Mouse (Mus musculus) left cerebral cortex, adult 11 months (tissue): ENCODE measurements at regions not wholly inside any gene's neighbourhood (a gene's known extent, or its start where the extent isn't known, plus 50 kb on each side); places are given as distances from the start of the nearest gene placed in this dataset.

Experiments used
- DNase-seq: peaks from one replicate; pipeline ENCODE4 v3.0.0; 2022; ENCODE audit warnings: low spot score

DNA sequence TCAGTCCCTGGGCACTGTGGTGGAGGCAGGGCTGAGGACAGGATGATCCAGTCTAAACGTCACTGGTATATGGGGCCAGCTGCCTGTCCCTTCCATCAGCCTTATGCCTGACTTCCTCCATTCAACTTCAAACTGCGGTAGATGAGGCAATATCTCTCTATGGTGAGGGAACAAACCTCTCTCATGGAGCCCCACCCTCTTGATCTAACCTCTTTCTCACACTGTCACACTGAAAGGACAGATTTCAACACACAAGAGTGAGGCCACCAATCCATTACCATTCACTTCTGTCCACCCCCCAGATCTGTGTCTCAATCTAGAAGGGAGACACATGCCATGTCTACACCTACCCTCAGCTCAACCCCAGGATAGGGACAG, 92.5 kb upstream of the Smad3 start:
- DNase-seq = no peak

- no peak for DNase-seq
These were observed 91.9 kb upstream of the Smad3 start for GRCm38 (mm10) chr9:63849564-63850315.

DNA sequence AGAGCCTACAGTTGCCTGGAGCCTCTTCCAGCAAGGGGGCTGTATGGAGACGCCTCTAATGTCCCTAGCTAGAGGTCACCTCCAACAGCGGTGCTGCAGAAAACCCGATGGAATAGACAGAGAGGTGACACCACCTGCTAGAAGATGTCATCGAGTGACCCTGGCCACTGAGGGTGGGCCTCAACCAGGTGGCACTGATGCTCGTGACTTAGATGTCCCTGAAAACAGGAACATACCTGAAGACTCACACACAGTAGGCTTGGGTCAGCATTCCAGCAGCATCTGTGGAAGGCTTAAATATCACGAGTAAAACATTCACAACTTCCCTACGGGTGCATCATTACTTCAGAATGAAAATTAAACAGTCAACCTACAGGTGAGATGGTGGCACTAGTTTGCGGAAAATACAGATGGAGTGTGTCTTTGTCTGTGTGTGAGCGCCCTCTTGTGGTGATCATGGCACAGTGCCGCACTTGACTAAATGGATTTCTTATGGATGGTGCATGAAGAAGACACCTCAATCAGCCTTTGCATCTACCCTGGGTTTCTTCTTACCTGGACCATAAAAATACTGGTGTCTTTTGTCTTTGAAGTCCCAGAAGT, 86.2 kb upstream of the Smad3 start:
- peak; percentile 75 for DNase-seq

- no peak for DNase-seq
These were observed 85.6 kb upstream of the Smad3 start for GRCm38 (mm10) chr9:63843431-63843830.

DNA sequence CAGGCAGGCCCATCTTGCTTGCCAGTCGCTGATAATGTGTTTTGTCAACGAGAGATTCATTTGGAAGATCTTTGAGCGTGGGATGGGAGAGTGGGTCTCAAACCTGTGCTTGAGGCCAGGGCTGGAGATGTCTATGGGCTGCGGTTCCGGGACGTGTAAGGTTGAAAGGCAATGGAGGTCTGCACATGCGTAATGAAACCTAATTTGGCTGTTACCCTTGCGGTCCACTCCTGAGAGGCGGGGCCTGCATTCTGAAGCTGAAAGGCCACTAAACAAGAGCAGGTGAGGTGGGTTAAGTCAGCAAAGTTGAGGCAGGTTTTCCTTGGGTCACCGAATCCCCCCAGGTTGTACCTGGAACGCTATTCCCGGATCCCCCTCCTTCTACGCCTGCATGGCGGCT, 83.3 kb upstream of the Smad3 start:
- DNase-seq = no peak

- peak; percentile 30 for DNase-seq
These were observed 81.4 kb upstream of the Smad3 start for GRCm38 (mm10) chr9:63838996-63839772.

DNA sequence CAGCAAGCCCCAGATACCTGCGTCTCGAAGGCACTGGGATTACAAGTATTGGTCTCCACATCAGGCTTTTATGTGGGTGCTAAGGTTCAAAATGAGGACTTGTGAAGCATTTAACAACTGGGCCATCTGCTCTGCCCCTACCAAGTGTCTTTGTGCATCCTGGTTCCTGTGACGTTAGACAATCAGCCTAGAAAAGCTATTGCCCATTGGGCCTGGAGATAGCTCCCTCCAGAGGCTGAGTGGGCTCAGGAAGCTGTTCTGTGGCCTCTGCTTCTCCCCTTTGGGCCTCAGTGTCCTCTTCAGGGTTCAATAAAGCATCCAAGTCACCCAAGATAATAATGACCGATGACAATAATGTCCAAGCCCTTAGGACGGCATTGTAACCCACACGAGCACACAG, 79.8 kb upstream of the Smad3 start:
- DNase-seq = no peak

DNA sequence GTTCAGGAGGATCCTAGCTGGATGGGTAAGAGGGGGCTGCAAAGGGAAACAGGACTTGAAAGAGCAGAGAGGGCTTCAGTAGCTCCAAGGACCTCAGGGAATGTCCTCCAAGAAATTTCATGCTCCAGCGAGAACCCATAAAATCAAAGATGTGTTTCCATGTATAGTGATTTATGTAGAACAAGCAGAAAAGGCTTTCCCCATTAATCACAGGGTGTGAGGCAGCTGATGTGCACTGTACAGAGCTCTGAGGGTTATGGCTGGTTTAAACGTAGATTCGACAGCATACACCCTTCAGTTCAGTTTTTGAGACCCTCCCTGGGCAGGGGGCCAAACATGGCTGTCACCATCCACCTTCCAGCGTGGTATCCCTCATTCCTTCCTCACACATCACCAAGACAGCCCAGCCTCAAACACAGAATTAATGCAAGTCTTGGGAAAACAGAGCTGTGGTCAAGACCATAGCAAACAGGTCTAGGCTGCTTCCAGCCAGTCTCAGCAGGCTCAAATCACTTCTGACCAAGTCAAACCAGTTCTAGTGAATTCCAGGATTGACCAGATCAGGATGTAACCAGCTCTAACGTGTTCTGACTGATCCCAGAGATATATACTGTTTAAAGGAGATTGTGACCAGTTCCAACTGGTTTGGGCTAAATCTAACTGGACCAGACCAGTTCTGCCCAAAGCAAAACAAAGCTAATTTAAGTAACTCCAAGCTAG, 78.9 kb upstream of the Smad3 start:
- DNase-seq = no peak

DNA sequence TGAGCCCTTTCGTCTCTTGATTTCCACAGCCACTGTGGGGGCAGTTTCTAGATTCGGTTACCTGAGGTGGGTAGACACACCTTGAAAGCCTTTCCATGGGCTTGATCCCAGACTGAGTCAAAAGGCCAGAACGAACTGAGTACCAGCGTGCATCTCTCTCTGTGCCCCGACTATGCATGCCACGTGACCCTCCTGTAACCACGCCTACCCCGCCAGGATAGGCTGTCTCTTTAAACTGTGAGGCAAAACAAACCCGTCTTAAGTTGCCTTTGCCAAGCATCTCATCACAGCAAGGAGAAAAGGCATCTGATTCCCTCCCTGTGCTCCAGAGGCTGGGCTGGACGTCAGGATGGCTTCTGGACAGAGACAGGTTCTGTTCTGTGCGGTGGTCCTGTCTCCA, 78.2 kb upstream of the Smad3 start:
- DNase-seq = no peak

- no peak for DNase-seq
These were observed 76.6 kb upstream of the Smad3 start for GRCm38 (mm10) chr9:63834416-63834815.

- no peak for DNase-seq
These were observed 60.4 kb upstream of the Smad3 start for GRCm38 (mm10) chr9:63818163-63818562.

DNA sequence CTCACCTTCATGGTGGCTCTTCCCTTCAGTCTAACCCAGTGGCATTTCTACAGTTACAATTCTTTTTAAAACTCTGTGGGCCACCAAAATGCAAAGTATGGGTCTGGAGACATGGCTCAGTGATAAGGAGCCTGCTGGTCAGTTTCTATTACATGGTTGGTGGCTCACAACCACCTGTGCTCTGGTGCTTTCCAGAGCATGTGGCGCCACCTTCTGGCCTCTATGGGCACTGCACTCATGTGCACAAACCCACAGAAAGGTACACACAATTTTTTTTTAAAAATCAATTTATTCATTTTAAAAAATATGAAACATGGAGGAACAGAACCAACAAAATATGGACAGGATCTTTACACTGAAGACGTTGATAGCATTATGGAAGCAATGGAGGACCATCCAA, 58.7 kb upstream of the Smad3 start:
- DNase-seq = no peak

GRCm38 (mm10) chr9:63809901-63810587, 52.2 kb upstream of the Smad3 start:
- DNase-seq = no peak
